Mouse (Mus musculus): Measurements from ENCODE around the gene Ube2d3.
"Not testable (repeated sequence)": the region's sequence is repeated elsewhere in the genome, so short reads cannot be mapped to it uniquely, and the experiment has no call there.

Ube2d3 gene

GRCm38 (mm10) chr3:135491102-135491501 is 53.2 kb downstream of the Ube2d3 start:
- DNase-seq (ENCODE audit: inconsistent ontology term): no peak

GRCm38 (mm10) chr3:135493320-135493719 is 55.4 kb downstream of the Ube2d3 start:
- DNase-seq (ENCODE audit: inconsistent ontology term): not testable (repeated sequence)

DNA sequence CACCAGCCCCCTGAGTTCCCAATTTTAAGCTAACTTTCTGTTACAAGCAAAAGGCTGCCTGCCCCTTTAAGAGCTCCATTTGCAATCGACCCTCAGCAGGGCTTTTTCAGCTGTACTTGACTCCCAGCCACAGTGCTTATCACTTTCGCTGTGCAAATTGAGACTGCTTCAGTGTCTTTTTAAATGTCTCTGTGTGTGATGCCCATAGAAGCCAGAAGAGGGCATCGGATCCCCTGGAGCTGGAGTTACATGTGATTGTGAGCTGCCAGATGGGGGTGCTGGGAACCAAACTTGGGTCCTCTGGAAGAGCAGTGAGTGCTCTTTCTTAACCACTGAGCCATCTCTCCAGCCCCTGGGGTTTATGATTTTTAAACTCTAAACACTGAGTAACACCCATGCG is 60.0 kb downstream of the Ube2d3 start:
- DNase-seq (ENCODE audit: inconsistent ontology term): not testable (repeated sequence)

DNA sequence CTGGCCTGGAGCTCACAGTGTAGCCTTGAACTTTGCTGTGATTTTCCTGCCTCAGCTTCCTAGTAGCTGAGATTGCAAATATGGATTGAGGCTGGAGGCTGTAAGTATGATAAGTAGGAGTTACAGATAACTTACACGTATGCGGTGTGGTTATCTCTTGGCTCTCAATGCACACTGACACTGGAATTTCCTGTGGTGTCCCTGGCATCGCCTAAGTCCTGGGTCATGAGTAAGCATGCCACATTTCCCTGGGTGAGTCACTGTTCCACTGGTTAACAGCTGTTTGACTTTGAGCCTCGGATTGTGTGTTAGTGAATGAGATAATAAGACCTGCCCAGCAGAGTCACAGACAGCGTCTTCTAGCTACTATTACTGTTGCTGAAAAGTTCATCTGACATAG is 60.9 kb downstream of the Ube2d3 start:
- peak; percentile 38 for DNase-seq (ENCODE audit: inconsistent ontology term)

GRCm38 (mm10) chr3:135503160-135503559 is 65.2 kb downstream of the Ube2d3 start:
- no peak for DNase-seq (ENCODE audit: inconsistent ontology term)

DNA sequence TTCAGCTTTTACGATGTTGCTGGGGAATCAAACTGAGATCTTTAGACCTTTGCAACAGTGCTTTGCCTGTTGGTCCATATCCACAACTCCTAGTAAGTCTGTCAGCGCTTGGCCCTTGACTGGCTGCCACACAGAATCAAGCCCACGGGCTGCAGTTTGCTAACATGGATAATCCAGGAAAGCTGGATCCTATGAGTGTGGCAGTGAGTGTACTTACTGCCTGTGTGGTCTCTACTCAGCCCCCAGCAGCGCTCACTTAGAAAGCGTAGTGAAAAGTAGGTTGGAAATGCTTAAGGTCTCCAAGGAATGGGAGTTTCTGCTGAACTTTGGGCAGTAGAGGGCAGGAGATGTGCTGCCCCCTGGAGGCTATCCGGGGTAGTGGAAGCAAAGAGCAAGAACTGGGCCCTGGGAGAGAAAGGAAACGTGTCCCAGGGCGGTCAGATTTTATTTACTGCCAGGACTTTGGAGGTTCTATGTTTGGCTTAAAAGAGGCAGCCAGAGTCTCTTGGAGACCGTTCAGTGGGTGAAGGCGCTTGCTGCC is 67.5 kb downstream of the Ube2d3 start:
- no peak for DNase-seq (ENCODE audit: inconsistent ontology term)

GRCm38 (mm10) chr3:135505916-135506482 is 68.0 kb downstream of the Ube2d3 start:
- DNase-seq (ENCODE audit: inconsistent ontology term): no peak

GRCm38 (mm10) chr3:135507506-135507905 is 69.6 kb downstream of the Ube2d3 start:
- no peak for DNase-seq (ENCODE audit: inconsistent ontology term)

GRCm38 (mm10) chr3:135508191-135508590 is 70.2 kb downstream of the Ube2d3 start:
- no peak for DNase-seq (ENCODE audit: inconsistent ontology term)

DNA sequence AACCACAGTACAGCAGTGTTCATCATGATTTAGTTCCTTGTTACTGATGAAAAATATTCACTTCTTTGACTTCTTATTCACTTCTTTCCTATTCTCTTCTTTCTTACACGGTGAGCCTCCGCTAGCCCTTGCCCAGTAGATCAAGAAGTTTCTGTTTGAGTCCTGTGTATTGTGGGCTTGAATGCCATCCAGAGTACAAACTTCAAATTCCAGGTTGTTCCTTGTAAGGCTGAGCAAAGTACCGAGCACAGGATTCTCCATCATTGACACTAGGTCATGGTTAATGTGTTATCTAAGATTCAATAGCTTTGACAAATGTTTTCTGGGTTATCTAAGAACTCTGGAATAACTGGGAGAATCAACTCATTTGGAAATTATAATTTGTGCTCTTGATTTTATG is 72.4 kb downstream of the Ube2d3 start:
- no peak for DNase-seq (ENCODE audit: inconsistent ontology term)

GRCm38 (mm10) chr3:135511683-135512082 is 73.7 kb downstream of the Ube2d3 start:
- no peak for DNase-seq (ENCODE audit: inconsistent ontology term)

DNA sequence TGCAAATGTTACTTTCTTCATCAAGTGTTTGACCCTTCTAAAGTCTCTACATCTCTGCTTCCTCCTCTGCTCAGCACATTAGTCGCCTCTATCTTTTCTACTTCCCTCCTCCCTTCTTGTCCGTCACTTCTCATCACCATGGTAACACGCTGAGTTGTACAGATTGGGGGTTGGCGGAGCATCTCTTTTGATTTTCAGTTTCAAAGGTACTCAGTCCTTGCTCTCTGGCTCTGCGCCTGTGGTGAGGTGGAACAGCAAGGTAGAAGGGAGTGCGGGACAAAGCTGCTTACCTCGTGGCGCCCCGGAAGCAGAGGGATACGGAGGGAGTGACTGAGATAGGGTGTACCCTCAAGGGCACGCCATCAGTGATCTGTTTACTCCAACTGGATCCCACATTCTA is 75.3 kb downstream of the Ube2d3 start:
- no peak for DNase-seq (ENCODE audit: inconsistent ontology term)

GRCm38 (mm10) chr3:135513800-135514425 is 76.0 kb downstream of the Ube2d3 start:
- no peak for DNase-seq (ENCODE audit: inconsistent ontology term)

DNA sequence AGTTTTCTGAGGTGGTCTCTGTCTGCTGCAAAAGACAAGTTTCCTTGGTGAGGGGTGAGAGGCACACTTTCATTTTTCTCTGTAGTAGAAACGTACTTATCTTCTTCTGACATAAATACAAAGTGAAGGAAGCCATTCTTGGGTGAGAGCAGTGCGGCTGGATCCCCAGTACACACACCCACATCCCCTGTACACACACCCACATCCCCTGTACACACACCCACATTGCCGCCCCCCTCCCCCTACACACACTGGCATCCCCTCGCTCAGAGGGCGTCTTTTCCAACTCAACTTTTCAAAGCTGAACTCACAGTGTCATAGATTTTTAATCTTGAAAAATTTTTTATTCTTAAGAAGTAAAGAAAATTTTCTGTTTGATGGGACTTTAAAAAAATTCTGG is 77.3 kb downstream of the Ube2d3 start:
- no peak for DNase-seq (ENCODE audit: inconsistent ontology term)

GRCm38 (mm10) chr3:135516891-135517290 is 78.9 kb downstream of the Ube2d3 start:
- peak; percentile 36 for DNase-seq (ENCODE audit: inconsistent ontology term)

Measured in Muller cell, postnatal 12 days (primary cell).